Mouse (Mus musculus): Measurements from ENCODE around the gene Usp30. TPM values are rescaled to one million over a fixed set of nuclear protein-coding genes. Genes with fewer than 3 reads are reported as not detected.

Gene Usp30
- total and polyA plus RNA-seq, 3 experiments = 12.8 to 21.1 TPM; not detected in 1

DNA sequence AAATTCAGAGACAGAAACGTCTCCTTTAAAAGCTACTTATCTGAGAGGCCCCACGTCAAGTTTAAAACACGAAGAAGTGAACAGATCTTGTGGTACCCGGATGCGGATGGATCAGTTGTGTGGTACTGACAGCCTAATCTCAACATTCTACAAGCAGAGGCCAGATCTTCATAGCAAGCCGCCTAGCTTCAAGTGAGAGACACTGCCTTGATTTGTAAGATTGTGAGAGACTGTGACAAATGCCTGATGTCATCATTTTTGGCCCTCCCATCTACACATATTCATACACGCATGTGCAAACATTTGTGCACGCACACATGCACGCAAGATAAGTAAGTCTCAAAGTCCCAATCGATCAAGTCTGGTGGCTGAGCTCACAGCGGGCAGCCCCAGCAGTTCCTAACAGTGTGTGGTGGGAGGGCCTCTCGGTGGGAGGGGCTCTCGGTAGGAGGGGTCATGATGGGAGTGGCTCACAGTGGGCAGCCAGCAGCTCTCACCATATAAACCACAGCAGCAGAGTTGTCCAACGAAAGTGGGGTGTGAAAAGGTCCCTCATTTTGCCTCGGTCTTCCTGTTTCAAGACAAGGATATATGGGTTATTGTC, 23.8 kb upstream of the Usp30 start:
- no peak overlapping the region for H3K9ac ChIP-seq (ENCODE audit: control insufficient read depth, low read depth, low read length, poor library complexity, severe bottlenecking)
- H3K4me3 ChIP-seq (ENCODE audit: control insufficient read depth in 1 of 2, insufficient read depth in 1 of 2, low read depth in 2 of 2, low read length in 2 of 2) = no peak overlapping the region
- H3K4me1 ChIP-seq (ENCODE audit: control insufficient read depth in 1 of 2, insufficient read depth in 2 of 2, low read length in 2 of 2) = no peaks in the 10 kb centered on the region
- H3K27me3 ChIP-seq (ENCODE audit: control insufficient read depth in 1 of 2, insufficient read depth in 2 of 2, low read length in 2 of 2) = no peaks in the 10 kb centered on the region
- peak; percentile 57 for DNase-seq (ENCODE audit: low read depth, low spot score)
- no peaks in the 10 kb centered on the region for H3K36me3 ChIP-seq (ENCODE audit: control insufficient read depth in 1 of 2, insufficient read depth in 2 of 2, low read length in 2 of 2)
- TF ChIP-seq GATA1 (IDR thresholded peaks at IDR 0.05; ENCODE audit: low read depth, low read length) (no peak), SMC3 (IDR thresholded peaks at IDR 0.05; ENCODE audit: low read depth, low read length) (no peak), MYC (IDR thresholded peaks at IDR 0.05; ENCODE audit: low read depth, low read length) (no peak), MXI1 (IDR thresholded peaks at IDR 0.05; ENCODE audit: low read depth, low read length) (no peak), USF2 (IDR thresholded peaks at IDR 0.05; ENCODE audit: borderline replicate concordance in 1 of 2, insufficient read depth in 1 of 2, low read depth in 1 of 2, low read length in 2 of 2) (no peak), ELF1 (IDR thresholded peaks at IDR 0.05; ENCODE audit: low read depth, low read length) (no peak), GABPA (IDR thresholded peaks at IDR 0.05; ENCODE audit: low read depth, low read length) (no peak), KAT2A (conservative IDR thresholded peaks at IDR 0.05; ENCODE audit: low read depth, low read length) (no peak), RCOR1 (IDR thresholded peaks at IDR 0.05; ENCODE audit: low read depth, low read length) (no peak), CHD1 (IDR thresholded peaks at IDR 0.05; ENCODE audit: low read depth, low read length) (no peak), EP300 (IDR thresholded peaks at IDR 0.05; ENCODE audit: low read depth in 1 of 2, low read length in 2 of 2) (no peak), E2F4 (IDR thresholded peaks at IDR 0.05; ENCODE audit: borderline replicate concordance, low read depth, low read length) (no peak), POLR2AphosphoS5 (IDR thresholded peaks at IDR 0.05; ENCODE audit: borderline replicate concordance, low read depth, low read length) (no peak)
- H3K27ac ChIP-seq (ENCODE audit: control insufficient read depth, low read depth, low read length) = no peak overlapping the region
- H3K9me3 ChIP-seq (replicated peaks; ENCODE audit: insufficient read depth, low read length) = no peaks in the 10 kb centered on the region
- H3K79me2 ChIP-seq (ENCODE audit: control insufficient read depth, insufficient read depth, low read length, poor library complexity) = no peaks in the 10 kb centered on the region

DNA sequence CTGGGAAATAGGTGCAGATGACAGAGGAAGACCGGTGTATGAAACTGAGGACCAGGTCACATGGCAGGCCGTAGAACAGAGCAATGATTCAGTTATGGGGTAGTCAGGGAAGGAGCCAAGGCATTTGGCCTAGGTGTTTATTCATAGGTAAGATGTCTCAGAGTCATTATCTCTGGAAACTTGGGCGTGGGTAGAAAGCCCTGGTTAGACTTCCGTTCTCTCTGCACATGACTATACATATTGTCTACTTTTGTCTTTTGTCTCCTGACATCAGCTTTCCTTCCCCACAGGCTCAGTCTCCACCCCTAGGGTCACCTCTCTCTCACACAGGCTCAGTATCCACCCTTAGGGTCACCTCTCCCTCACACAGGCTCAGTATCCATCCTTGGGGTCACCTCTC, 21.5 kb upstream of the Usp30 start:
- Histone ChIP-seq H3K36me3 (ENCODE audit: control insufficient read depth in 1 of 2, insufficient read depth in 2 of 2, low read length in 2 of 2) (no peaks in the 10 kb centered on the region), H3K79me2 (ENCODE audit: control insufficient read depth, insufficient read depth, low read length, poor library complexity) (no peaks in the 10 kb centered on the region), H3K4me1 (ENCODE audit: control insufficient read depth in 1 of 2, insufficient read depth in 2 of 2, low read length in 2 of 2) (no peaks in the 10 kb centered on the region), H3K4me3 (ENCODE audit: control insufficient read depth in 1 of 2, insufficient read depth in 1 of 2, low read depth in 2 of 2, low read length in 2 of 2) (no peak overlapping the region), H3K27me3 (ENCODE audit: control insufficient read depth in 1 of 2, insufficient read depth in 2 of 2, low read length in 2 of 2) (no peaks in the 10 kb centered on the region), H3K27ac (ENCODE audit: control insufficient read depth, low read depth, low read length) (no peak overlapping the region), H3K9me3 (replicated peaks; ENCODE audit: insufficient read depth, low read length) (no peaks in the 10 kb centered on the region), H3K9ac (ENCODE audit: control insufficient read depth, low read depth, low read length, poor library complexity, severe bottlenecking) (no peak overlapping the region)
- TF ChIP-seq TCF12 (IDR thresholded peaks at IDR 0.05; ENCODE audit: low read depth, low read length) (no peak), MYB (IDR thresholded peaks at IDR 0.05; ENCODE audit: low read depth, low read length) (no peak), ZKSCAN1 (IDR thresholded peaks at IDR 0.05; ENCODE audit: low read depth, low read length) (no peak), MEF2A (IDR thresholded peaks at IDR 0.05; ENCODE audit: extremely low read depth, insufficient replicate concordance, low read depth, low read length, poor library complexity, severe bottlenecking) (no peak)
- DNase-seq (ENCODE audit: low read depth, low spot score) = no peak

Data from MEL (cell line).